Mouse (Mus musculus) embryonic fibroblast, embryonic 13.5 days (primary cell): ENCODE measurements around the gene Tlx3.

Experiments used
- CTCF ChIP-seq: IDR thresholded peaks from 2 replicates; pipeline ENCODE4 v1.5.1; 2011; ENCODE audit warnings: mild to moderate bottlenecking, control low read depth, low read length, moderate library complexity, borderline replicate concordance; ENCODE audit not compliant: insufficient read depth
- POLR2A ChIP-seq: IDR thresholded peaks from 2 replicates; pipeline ENCODE4 v1.6.1; 2011; ENCODE audit warnings: low read depth, mild to moderate bottlenecking, control low read depth, low read length, moderate library complexity

DNA sequence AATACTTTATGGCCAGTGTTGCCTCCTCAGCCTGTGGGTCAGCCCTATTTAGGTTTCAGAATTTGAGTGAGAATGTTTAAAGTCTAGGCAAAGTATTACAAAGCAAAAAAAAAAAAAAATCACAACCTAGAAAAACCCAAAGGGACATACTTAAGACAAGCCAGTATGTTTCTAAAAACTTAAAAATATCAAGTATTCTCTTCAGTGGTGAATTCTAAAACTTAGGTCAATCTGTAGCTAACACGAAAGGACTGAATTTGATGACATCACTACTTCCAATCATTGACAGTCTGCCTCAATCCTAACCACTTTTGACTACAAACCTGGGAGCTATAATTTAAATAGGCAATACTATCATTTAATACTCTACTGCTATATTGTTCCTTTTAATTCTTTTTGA lies 50.4 kb downstream of the Tlx3 start:
- TF ChIP-seq CTCF (no peak), POLR2A (no peak)
